In the genomic region with DNA sequence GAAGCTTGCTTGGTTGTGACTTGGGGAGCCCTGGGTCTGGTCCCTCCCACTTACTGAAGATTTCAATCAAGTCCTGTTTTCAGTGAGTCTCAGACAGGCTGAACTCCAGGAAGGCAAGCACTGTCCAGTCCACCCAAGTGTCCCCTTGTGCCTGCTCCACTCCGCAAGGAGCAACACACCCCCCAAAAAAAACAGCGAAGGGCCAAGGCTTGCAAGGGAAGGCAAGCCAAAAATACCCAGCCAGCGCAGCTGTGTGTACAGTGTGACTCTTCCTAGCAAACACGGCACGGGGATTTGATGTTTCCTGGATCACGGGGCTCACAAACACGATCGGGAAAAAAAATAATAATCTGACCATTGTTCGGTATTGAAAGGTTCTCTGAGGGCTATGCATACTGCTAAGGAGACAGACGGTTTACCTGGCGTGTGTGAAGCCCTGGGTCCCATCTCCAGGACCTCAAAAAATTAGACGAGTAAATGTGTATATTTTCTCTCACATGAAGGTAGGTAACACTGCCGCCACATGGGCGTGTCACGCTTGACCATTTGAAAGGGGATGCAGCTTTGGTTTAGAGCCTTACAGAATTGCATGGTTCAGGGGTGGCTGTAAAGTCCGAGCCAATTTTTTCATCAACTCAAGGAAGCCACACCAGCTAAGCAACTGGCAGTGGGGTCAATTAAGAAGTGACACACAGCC, we compare ENCODE assay signal across 8 mouse cellular contexts. TPM values are rescaled to one million over a fixed set of nuclear protein-coding genes. Genes with fewer than 3 reads are reported as not detected.
DNase-seq lines count a peak whose midpoint lies in the region; ATAC-seq and TF ChIP-seq lines count a peak whose summit lies in the region.

No protein-coding gene starts in this region.

- H3K36me3 ChIP-seq in heart, adult 2 months (ENCODE audit: control insufficient read depth, insufficient read depth, low read length), result no peaks in the 10 kb centered on the region
- H3K36me3 ChIP-seq in liver, embryonic 12.5 days, result no peaks in the 10 kb centered on the region

- H3K9me3 ChIP-seq in liver, embryonic 12.5 days (replicated peaks), result no peaks in the 10 kb centered on the region

- intact Hi-C loops in heart, adult 2 months (cut with DNase I), result loop anchor here (2.0 to 5.0 kb wide), 2 partner anchors 77 to 141 kb away; no protein-coding TSS in a partner anchor
- intact Hi-C loops in heart, postnatal 10 days (cut with DNase I), result loop anchor here (2.0 kb wide), 1 partner anchor 143 kb away; no protein-coding TSS in a partner anchor

- no peak for TF ChIP-seq EP300 in heart, adult 2 months (IDR thresholded peaks at IDR 0.05; ENCODE audit: insufficient read depth, low read depth, low read length)

- no peak for TF ChIP-seq POLR2A in heart, adult 2 months (IDR thresholded peaks at IDR 0.05; ENCODE audit: insufficient read depth, low read depth, low read length)
- no peak for TF ChIP-seq POLR2A in bone marrow macrophage, adult 2 months (IDR thresholded peaks at IDR 0.05; ENCODE audit: borderline replicate concordance, low read depth, low read length)

- peak; percentile 55 for TF ChIP-seq CTCF in heart, adult 2 months (IDR thresholded peaks at IDR 0.05)
- TF ChIP-seq CTCF in bone marrow macrophage, adult 2 months (IDR thresholded peaks at IDR 0.05; ENCODE audit: low read depth, low read length), result no peak

- DNase-seq in heart, adult 2 months, result peak in 1 of 2 experiments; percentile 9
- no peak for DNase-seq in heart, adult 18-20 months
- DNase-seq in heart, postnatal 10 days, result peak; percentile 34 to 48
- DNase-seq in natural killer cell, adult 2 months (ENCODE audit: low spot score in 2 of 2), result no peak
- no peak for DNase-seq in adrenal gland, postnatal 14 days
- DNase-seq in spleen, postnatal 10 days (ENCODE audit: low spot score in 2 of 2), result no peak

- no peak for ATAC-seq in liver, embryonic 12.5 days

- H3K27ac ChIP-seq in heart, adult 2 months, result no peak overlapping the region
- no peak overlapping the region for H3K27ac ChIP-seq in bone marrow macrophage, adult 2 months (ENCODE audit: insufficient read depth, low read depth, low read length)
- H3K27ac ChIP-seq in liver, embryonic 12.5 days, result no peak overlapping the region

- no peaks in the 10 kb centered on the region for H3K79me2 ChIP-seq in heart, adult 2 months (replicated peaks; ENCODE audit: control insufficient read depth, insufficient read depth, low read length)

- H3K4me1 ChIP-seq in heart, adult 2 months (ENCODE audit: control insufficient read depth, insufficient read depth, low read length), result peaks cover 5% of the 10 kb centered on the region
- peaks cover 9% of the 10 kb centered on the region for H3K4me1 ChIP-seq in bone marrow macrophage, adult 2 months (ENCODE audit: control insufficient read depth, insufficient read depth, low read length)
- peaks cover 6% of the 10 kb centered on the region; the same call in 1 of the 2 replicates for H3K4me1 ChIP-seq in liver, embryonic 12.5 days

- WGBS in heart, adult 2 months, result 28% methylated on average over 16 of the region's 16 CpGs
- 52% methylated on average over 16 of the region's 16 CpGs for WGBS in liver, embryonic 12.5 days (ENCODE audit: insufficient replicate concordance)

- H3K4me2 ChIP-seq in liver, embryonic 12.5 days, result peak overlapping the region; percentile 62

- peak overlapping the region; percentile 50; the same call in 1 of the 2 replicates for H3K4me3 ChIP-seq in heart, adult 2 months
- peak overlapping the region; percentile 57; the same call in 1 of the 2 replicates for H3K4me3 ChIP-seq in bone marrow macrophage, adult 2 months (ENCODE audit: insufficient read depth, low read length)
- peak overlapping the region; percentile 58 for H3K4me3 ChIP-seq in liver, embryonic 12.5 days

- no peak overlapping the region for H3K9ac ChIP-seq in heart, adult 2 months (ENCODE audit: low read depth, low read length)
- no peak overlapping the region for H3K9ac ChIP-seq in liver, embryonic 12.5 days

- H3K27me3 ChIP-seq in heart, adult 2 months (ENCODE audit: control insufficient read depth, insufficient read depth, low read length), result no peaks in the 10 kb centered on the region
- peaks cover 24% of the 10 kb centered on the region for H3K27me3 ChIP-seq in liver, embryonic 12.5 days (replicated peaks)

RNA-seq across cellular contexts. Expression of a gene that starts 1.3 kb away (rescaled TPM):
- total RNA-seq in heart, adult 2 months (2021), result 1 to 10 TPM; 4.9 to 5.2 TPM
- polyA plus RNA-seq in heart, adult 2 months (2012; rRNA removed), result 8.4 and 16.0 TPM in 2 replicates
- 1 to 10 TPM; 5.1 to 7.2 TPM for total RNA-seq in heart, adult 18-20 months (2021)
- polyA plus RNA-seq in bone marrow macrophage, adult 2 months (2012; ENCODE audit: insufficient read depth, insufficient read length, missing spikeins), result 32.9 and 33.9 TPM in 2 replicates
- 10 to 100 TPM in 1 of 2 experiments, 1 to 10 TPM in 1; 9.1 to 17.6 TPM for total RNA-seq in heart, postnatal 10 days (2021)
- polyA plus RNA-seq in liver, embryonic 12.5 days (2016; fragmentation: Nextera tagmentation; extraction: Ambion mirVana), result 2.4 TPM in 2 replicates
- 36.7 and 37.5 TPM in 2 replicates for total RNA-seq in adrenal gland, postnatal 14 days (2021)

RNA-seq across cellular contexts. Expression of a gene that starts 55.7 kb away (rescaled TPM):
- not detected for total RNA-seq in heart, adult 2 months (2021)
- not detected in 2 replicates for polyA plus RNA-seq in heart, adult 2 months (2012; rRNA removed)
- not detected for total RNA-seq in heart, adult 18-20 months (2021)
- polyA plus RNA-seq in bone marrow macrophage, adult 2 months (2012; ENCODE audit: insufficient read depth, insufficient read length, missing spikeins), result not detected in 2 replicates
- not detected for total RNA-seq in heart, postnatal 10 days (2021)
- not detected in 2 replicates for polyA plus RNA-seq in liver, embryonic 12.5 days (2016; fragmentation: Nextera tagmentation; extraction: Ambion mirVana)
- not detected in 2 replicates for total RNA-seq in adrenal gland, postnatal 14 days (2021)

Comparison
In these comparisons a context has a peak if more than half of its experiments do, and no peak if none do; other contexts are left out.
1. DNase-seq: peak in heart, postnatal 10 days (2 of 2); none in heart, adult 18-20 months (0 of 2), natural killer cell, adult 2 months (0 of 2), adrenal gland, postnatal 14 days (single experiment) and spleen, postnatal 10 days (0 of 2).
2. Peak in every context shown above with its lines, with median percentiles within 50 percentile points of each other: H3K4me3 ChIP-seq.